Mouse (Mus musculus) urinary bladder, postnatal 4 days (tissue): ENCODE measurements around the gene Matn1.

Experiments
- DNase-seq, 2 experiments: peaks; one replicate each; pipeline ENCODE4 v3.0.0; 2021 to 2022; ENCODE audit warnings: low spot score in 2 of 2

The Matn1 gene

GRCm38 (mm10) chr4:130984416-130985182 is 40.4 kb downstream of the Matn1 start:
- DNase-seq, result no peak

DNA sequence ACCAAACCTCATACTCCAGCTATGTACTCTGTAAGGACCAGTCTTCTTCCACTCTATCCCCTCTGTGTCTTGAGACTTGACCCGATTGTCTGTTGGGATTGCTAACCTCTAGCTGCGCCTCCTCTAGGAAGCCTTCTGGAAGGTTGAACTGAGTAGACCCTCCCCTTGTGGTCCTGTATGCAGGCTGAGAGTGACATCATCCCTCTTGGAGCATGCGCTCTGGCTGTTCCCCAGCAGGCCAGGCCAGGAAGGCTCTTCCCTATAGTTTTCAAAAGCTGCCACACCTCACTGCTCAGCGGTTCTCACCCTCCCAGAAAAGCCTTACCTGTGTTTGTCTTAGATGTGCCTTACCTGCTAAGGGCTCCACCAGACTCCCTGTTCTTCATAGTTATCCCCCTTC is 42.9 kb downstream of the Matn1 start:
- no peak for DNase-seq

DNA sequence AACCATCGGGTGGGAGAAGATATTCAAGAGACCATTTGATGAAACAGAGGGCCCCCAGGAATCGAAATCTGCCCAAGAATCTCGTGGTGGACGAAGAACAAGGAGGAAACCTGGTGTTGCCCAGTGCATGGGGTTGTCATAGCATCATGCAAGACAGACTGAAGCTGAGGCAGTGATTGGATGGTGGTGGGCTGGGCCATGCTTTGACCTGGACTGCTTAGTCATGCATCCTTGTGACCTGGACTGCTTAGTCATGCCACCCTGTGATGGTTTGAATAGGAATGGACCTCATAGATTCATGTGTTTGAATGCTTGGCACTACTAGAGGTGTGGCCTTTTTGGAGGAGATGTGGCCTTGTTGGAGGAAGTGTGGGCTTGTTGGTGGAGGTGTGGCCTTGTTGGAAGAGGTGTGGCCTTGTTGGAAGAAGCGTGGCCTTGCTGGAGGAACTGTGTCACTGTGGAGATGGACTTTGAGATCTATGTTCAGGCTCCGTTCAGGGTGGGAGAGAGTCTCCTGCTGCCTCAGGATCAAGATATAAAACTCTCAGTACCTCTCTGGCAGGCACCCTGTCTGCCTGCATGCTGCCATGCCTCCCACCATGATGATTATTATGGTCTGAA is 44.1 kb downstream of the Matn1 start:
- no peak for DNase-seq

DNA sequence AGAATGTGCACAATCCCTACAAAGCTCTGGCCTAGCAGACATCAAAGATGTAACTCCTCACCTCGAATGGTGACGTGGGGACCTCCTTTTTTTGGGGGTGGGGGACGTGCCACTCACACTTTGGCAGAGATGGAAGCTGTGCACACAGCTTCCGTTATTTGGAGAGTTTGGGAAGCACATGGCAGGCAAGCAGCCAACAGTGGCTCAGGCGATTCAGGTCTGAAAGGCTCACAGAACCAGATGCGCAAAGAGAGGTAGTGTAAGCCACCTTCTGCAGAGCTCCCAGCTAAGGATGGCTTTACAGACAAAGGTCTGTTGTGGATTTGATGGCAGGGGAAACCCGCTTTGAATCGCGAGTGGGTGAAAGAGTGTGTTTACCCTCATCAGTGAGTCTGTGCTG is 45.0 kb downstream of the Matn1 start:
- DNase-seq, result no peak

DNA sequence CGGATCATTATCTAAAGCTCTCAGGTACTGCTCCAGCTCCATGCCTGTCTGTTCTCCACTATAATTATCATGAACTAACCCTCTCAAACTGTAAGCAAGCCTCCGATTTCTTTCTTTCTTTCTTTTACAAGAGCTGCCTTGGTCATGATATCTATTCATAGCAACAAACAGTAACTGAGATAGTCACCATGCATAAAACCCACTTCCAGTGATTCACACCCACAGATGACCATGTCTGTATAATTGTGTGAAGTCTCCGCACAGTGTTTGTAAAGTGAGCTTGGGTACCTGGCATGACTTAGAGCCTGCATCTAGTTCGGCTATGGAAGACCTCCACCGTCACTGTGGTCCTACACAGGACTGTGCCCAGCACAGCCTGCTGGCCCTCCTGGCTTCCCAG is 46.8 kb downstream of the Matn1 start:
- DNase-seq, result no peak

DNA sequence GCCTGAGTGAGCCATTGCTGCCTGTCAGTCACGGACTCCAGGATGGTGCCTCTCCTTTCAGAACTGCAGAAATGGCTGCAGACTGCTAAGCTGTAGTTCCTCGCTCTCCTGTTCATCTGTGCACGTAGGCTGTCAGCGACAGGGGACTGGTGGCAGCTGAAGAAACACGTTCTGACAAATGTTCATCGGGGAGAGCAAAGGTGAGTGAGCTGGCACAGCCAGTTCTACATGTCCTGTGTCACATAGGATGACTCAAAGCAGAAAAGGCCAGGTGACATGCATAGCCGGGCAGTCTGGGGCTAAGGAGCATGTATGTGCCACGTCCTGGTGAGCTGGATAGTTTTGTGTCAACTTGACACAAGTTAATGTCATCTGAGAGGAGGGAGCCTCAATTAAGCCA is 50.4 kb downstream of the Matn1 start:
- no peak for DNase-seq

DNA sequence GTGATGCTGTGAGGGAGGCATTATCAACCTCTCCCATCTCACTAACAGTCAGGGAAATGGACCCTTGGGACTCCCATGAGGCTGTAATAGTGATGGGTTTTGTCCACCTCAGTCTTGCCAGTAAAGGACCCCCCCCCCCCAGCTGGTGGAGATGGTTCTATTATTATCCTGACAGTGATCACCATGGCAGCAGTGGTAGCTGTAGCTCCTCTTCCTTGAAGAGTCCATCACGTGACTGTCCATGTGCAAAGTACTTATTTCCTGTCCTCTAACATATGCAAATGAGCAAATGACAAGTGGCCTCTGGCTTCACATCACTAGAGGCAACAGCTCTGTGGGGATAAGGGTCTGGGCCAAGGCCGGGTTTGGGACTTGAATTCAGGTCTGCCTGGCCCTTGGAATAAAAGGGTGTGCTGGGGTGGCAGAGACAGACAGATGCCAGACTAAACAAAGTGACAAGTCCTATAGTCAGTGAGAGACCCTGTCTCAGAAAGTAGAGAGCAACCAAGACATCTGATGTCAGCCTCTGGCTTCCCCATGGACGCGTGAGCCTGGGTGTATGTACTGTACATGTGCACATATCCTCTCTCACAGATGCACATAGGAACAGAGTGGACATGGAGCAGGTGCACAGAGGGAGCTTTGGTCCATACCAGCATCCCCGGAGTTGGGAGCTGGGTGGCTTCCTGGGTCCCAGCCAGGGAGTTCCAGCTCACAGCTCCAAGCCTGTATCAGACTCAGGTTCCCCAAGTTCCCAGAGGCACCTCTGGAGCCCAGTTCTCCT is 55.8 kb downstream of the Matn1 start:
- no peak for DNase-seq

GRCm38 (mm10) chr4:131000614-131001178 is 56.5 kb downstream of the Matn1 start:
- DNase-seq, result no peak
